Mouse (Mus musculus): ENCODE data around the gene Btbd9.

Btbd9 gene

GRCm38 (mm10) chr17:30481766-30482165, 94.5 kb downstream of the Btbd9 start:
- DNase-seq (ENCODE audit: low read depth, low spot score) = no peak

- no peak for DNase-seq (ENCODE audit: low read depth, low spot score)
Observed at GRCm38 (mm10) chr17:30481341-30481740, 94.9 kb downstream of the Btbd9 start.

- DNase-seq (ENCODE audit: low read depth, low spot score) = no peak
Observed at GRCm38 (mm10) chr17:30480381-30480780, 95.9 kb downstream of the Btbd9 start.

GRCm38 (mm10) chr17:30478181-30478580, 98.1 kb downstream of the Btbd9 start:
- no peak for DNase-seq (ENCODE audit: low read depth, low spot score)

- no peak for DNase-seq (ENCODE audit: low read depth, low spot score)
Observed at GRCm38 (mm10) chr17:30474561-30474960, 101.7 kb downstream of the Btbd9 start.

GRCm38 (mm10) chr17:30472776-30473175, 103.5 kb downstream of the Btbd9 start:
- DNase-seq (ENCODE audit: low read depth, low spot score) = no peak

- no peak for DNase-seq (ENCODE audit: low read depth, low spot score)
Observed at GRCm38 (mm10) chr17:30471512-30471911, 104.8 kb downstream of the Btbd9 start.

GRCm38 (mm10) chr17:30470790-30471189, 105.5 kb downstream of the Btbd9 start:
- DNase-seq (ENCODE audit: low read depth, low spot score) = no peak

GRCm38 (mm10) chr17:30470286-30470685, 106.0 kb downstream of the Btbd9 start:
- DNase-seq (ENCODE audit: low read depth, low spot score) = no peak

GRCm38 (mm10) chr17:30469511-30470076, 106.7 kb downstream of the Btbd9 start:
- DNase-seq (ENCODE audit: low read depth, low spot score) = no peak

- DNase-seq (ENCODE audit: low read depth, low spot score) = no peak
Observed at GRCm38 (mm10) chr17:30468368-30468767, 107.9 kb downstream of the Btbd9 start.

GRCm38 (mm10) chr17:30467566-30468213, 108.6 kb downstream of the Btbd9 start:
- peak; percentile 78 for DNase-seq (ENCODE audit: low read depth, low spot score)

GRCm38 (mm10) chr17:30465060-30465762, 111.1 kb downstream of the Btbd9 start:
- DNase-seq (ENCODE audit: low read depth, low spot score) = no peak

- DNase-seq (ENCODE audit: low read depth, low spot score) = no peak
Observed at GRCm38 (mm10) chr17:30464240-30464745, 112.0 kb downstream of the Btbd9 start.

GRCm38 (mm10) chr17:30460727-30461349, 115.5 kb downstream of the Btbd9 start:
- no peak for DNase-seq (ENCODE audit: low read depth, low spot score)

GRCm38 (mm10) chr17:30459706-30460105, 116.6 kb downstream of the Btbd9 start:
- no peak for DNase-seq (ENCODE audit: low read depth, low spot score)

GRCm38 (mm10) chr17:30458926-30459325, 117.4 kb downstream of the Btbd9 start:
- DNase-seq (ENCODE audit: low read depth, low spot score) = no peak

GRCm38 (mm10) chr17:30458301-30458700, 118.0 kb downstream of the Btbd9 start:
- DNase-seq (ENCODE audit: low read depth, low spot score) = no peak

- DNase-seq (ENCODE audit: low read depth, low spot score) = no peak
Observed at GRCm38 (mm10) chr17:30457486-30457885, 118.8 kb downstream of the Btbd9 start.

GRCm38 (mm10) chr17:30456293-30456692, 120.0 kb downstream of the Btbd9 start:
- no peak for DNase-seq (ENCODE audit: low read depth, low spot score)

GRCm38 (mm10) chr17:30454862-30455243, 121.4 kb downstream of the Btbd9 start:
- peak; percentile 79 for DNase-seq (ENCODE audit: low read depth, low spot score)

GRCm38 (mm10) chr17:30454155-30454861, 122.0 kb downstream of the Btbd9 start:
- no peak for DNase-seq (ENCODE audit: low read depth, low spot score)

Measured in A20 (cell line).